Mouse (Mus musculus): ENCODE measurements at regions not wholly inside any gene's neighbourhood (a gene's known extent, or its start where the extent isn't known, plus 50 kb on each side); places are given as distances from the start of the nearest gene placed in this dataset.

DNA sequence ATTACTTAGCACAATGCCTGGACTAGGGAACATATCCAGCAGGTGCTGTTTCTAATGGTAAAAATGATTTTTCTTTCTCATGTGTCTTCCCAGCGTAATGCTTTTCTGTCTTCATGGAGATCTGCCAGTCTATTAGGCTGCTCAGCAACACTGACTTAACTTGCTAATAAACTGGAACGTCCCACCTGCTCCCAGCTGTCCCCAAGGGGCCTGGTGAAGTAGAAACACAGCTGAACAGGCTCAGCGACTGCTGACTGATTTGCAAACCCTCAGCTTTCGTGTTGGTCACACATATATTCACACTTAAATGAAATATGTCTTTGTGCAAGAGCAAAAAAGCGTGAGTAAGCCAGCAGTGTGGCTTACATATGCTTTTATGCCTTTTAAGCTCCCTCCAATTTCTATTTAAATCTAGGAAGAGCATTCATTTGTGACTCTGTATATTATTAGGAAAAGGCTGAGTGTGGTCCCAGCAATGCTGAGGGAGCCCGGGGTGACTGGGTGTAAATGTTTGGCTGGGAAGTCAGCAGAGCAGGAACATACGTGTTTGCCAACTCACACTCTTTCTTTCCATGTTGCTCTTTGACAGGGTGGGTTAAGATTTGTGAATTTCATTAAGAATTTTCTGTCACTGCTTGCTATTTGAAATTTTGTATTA lies 146.7 kb upstream of the Rgmb start:
- no peak for DNase-seq

DNA sequence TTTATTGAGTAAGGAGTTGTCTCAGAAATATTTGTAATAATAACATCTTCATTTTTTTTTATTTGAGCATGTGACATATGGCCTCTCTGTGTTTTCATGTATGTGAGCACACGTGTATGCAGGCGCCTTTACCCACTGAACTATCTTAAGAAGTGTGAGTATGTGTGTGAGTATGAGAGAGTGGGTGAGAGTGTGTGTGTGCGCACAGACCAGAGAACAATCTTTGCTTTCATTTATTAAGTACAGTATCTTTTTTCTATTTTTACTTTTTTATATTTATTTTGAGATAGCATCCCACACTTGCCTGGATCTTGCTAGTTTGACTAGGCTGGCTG lies 140.5 kb upstream of the Rgmb start:
- no peak for DNase-seq

DNA sequence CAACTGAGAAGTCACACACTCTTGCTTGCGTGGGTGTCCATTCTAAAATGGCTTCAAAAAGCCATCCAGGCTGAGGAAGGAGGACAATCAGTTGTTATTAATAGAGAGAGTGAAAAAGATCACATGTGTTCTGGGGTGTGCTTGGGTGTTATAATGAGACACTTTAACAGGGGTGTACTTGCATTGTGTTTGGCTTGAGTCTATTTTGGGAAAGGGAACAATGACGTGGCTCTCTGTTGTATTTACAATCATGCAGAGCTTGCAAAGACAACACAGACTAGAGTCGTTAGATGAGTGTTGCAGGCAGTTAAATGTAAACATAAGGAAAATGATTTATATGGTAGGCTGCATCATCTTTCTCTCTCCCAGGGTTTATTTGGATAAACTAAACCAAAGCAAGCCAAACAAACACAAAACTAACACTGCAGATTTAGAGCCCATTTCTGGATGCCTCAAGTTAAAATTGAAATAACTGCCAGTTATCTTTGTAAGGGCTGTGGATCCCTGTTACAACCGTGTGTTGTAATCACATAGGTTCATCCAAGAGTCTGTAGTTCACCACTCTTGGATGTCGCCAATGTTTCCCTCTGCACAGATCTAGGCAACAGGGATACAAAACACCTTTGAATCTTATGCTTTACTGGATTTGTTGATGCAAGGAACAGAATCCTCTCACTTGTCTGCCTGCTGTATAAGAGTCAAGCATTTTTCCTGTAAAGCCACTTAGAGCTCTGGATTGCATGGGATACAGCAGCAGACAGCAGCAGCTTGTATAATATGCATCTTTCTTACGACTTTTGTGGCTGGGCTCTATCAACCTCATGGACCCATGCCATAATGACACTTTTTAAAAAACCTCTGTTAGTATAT lies 139.9 kb upstream of the Rgmb start:
- DNase-seq: no peak

DNA sequence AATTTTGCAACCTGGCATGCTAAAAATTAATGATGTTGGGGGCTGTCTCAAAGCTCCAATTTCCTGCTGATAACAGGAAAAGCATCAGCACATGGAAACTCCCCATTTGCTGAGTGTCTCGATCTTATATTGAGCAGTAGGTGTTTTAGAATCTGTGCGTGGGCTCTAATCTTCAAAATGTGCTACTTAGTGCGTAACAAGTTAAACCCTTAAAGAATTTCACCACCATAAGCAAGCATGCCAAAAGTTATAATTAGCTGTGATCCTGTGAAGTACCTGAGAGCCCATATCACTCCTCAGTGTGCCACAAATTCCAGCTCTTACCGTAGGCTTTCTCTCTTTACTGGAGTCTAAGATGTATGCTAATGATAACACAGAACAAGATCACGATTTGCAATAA lies 137.5 kb upstream of the Rgmb start:
- DNase-seq: no peak

DNA sequence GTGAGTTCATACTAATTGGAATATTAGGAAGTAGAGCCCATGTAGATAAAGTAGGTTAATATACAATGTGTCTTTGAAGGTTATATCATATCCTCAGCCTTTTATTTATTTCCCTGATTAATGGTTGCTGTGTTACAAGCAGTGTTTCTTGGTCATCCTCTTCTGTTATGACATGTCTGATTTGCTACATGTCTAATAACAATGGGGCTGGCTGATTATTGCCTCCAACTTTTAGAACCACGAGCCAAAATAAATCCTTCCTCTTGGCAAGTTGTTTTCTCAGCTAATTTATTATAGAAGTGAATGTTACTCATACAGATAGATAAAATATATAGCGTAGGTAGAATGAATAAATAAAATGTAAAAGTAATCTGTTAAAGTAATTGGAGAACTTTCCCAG lies 124.8 kb upstream of the Rgmb start:
- DNase-seq: no peak

DNA sequence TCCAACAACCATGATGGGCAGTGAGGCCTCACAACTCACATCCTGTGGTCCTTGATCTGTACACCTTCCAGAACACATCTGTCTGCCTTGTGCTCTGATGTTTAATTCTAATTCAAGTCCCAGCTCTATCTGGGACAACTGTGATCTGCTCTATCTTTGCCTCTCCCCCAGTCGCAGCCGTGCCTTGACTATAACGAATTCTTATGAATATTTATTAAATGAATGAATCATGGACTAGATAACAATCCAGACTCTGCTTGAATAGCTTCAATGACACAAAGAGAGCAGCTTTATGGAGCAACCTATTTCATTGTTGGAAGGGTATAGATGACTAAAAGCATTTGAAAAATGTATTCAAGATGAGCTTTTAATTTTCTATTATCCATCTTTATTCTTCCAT lies 120.8 kb upstream of the Rgmb start:
- DNase-seq: no peak

DNA sequence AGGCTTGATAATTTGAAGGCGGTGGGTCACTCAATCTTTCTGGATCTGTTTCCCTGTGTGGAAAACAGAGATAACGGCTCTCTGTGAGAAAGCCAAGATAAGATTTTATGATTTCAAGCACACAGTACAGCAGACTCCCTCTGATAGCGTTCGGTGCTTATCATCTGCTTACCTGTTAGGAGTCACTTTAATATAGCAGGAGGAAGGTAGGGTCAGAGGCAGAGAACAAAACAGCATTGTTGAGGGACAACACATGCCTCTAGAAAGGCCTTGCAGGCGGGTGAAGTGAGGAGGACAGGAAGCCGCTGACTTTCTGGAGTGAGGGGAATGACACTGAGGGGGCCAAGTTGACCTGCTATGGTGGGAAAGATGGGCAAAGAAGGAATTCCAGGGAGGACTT lies 118.9 kb upstream of the Rgmb start:
- DNase-seq: no peak

DNA sequence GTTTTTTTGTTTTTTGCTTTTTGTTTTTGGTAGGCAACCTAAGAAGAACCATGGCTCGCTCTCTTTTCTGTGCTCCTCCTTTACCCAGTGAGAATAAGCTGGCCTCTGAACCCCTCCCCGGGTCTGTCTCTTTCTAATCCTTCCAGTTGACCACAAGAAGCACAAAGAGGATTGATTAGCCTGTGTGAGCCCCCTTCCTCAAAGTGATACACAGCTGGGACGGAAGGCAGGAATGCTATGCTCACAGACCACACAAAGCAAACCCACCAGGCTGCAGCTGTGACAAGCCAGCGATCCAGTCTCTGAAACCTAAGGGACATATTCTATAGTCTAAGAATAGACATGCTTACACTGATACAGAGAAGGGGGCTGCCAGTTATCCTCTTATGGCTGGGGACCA lies 111.5 kb upstream of the Rgmb start:
- DNase-seq: no peak

DNA sequence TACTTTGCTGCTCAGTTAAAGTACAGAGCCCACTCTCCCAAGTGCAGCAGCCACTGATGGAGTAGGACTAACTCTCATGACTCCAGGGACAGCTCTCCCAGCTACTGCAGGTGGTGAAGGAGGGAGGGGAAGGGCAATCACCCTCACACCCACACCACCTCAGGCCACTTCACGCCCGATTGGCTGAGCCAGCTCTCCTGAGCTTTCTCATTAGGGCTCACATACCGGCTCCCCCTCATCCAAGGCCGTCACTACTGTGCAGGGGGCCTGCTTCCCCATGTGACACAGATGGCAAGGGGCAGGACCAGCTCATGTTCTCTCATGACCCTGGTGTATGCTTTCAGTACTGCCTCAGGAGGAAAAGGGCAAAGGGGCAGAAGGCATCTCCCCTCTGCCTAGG lies 87.8 kb upstream of the Rgmb start:
- no peak for DNase-seq

DNA sequence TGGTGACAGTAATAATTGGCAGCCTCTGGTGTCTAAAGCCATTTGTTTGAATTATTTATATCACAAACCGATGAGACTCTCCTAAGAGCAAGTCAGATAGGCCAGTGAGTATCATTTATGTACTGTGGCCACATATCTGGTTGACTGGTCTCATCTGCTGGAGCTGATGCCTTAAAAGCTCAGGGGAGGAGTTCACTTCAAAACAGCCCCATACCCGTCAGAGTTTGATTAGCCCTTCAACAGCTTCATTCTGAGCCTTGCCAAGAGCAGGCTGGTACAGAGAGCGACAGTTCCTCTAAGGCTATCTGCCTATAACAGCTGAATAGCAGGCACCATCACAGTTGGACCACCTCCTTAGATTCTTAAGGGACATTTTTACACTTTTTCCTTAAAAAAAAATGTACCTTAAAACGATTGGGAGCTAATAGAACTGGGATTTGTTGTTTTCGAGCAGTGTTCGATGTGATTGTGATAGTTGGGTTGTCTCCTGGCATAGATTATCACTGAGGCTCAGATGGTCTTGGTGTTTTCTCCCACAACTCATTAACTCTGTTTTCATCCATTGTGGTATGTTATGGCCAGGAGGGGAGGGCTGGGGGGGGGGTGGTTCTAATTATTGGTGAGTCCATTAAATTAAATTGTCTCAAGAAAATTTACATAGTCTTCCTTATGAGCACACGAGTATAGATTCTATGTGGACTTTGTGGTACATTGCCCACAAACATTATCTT lies 68.0 kb upstream of the Rgmb start:
- DNase-seq: no peak

DNA sequence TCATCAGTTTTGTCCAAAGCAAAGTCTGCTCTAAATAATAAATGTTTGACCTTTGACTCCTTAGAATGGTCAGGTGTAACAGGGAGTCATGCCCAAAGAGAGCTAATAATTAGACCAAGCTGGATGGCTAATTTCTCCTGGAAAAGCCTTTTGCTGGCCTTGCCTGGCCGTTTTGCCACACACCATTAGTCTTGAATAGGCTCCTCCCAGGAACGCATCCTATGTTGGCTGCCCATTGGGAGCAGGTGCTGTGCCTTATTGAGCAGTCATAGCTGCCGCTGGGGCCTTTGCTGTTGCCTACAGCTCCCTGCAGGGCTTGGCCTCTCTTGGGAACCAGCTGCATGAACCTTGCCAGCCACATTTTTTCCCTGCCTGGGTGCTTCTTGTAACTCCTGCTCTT lies 65.1 kb upstream of the Rgmb start:
- no peak for DNase-seq

DNA sequence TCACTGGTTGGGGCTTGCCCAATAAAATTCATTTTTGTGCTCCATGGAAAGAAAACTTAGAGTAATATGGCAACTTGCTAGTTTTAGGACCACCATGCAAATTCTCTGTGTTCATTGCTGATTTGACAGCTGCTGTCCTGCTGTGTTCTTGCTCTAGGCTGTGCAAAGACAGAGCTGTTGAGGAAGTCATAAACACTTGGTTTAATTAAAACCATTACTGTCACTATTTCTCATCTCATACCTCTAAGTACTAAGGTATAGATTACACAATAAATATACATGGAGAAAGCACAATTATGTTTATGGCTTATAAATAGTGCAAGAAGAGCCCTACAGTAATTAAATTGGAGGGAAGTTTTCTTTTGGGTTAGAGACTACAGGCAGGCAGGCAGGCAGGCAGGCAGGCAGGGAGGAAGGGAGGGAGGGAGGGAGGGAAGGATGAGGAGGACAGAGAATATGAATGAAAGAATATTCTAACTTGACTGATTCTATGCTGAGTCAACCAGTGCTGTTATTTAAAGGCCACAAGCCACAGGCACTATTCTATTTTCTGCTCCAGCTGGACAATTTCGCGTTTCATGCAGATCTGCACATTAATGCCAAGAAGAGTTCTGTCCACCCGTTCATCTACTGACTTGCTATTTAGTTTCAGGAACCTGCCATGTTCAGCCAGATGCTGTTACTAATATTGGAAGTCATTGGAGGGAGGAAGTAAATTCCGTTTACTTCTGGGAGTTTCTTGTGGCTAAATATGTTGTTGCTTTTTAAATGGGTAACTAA lies 61.2 kb upstream of the Rgmb start:
- no peak for DNase-seq

DNA sequence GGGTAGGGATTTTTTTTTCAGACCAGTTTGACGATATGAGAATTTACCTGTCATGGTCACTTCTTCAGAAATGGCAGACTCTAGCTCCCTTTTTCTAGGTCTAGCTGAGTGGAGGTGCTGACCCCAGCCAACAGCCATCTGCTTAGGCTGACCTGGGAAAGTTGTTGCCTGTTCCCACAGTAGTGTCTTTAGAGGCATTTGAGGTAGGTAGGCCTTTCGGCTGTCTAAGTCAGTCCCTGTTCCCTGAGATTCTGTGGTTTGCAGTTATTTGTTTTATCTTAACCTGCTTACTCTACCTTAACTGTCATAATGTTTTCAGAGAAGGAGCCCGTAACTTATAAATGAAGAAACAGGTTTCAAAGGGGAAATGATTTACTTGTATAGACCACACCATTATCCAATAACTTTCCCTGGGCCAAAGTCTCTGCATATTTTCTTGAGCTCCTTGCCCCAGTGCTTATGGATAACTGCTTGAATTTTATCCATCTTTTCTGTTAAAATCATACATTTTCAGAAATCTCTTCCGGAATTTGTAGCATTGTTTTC lies 59.8 kb upstream of the Rgmb start:
- no peak for DNase-seq

DNA sequence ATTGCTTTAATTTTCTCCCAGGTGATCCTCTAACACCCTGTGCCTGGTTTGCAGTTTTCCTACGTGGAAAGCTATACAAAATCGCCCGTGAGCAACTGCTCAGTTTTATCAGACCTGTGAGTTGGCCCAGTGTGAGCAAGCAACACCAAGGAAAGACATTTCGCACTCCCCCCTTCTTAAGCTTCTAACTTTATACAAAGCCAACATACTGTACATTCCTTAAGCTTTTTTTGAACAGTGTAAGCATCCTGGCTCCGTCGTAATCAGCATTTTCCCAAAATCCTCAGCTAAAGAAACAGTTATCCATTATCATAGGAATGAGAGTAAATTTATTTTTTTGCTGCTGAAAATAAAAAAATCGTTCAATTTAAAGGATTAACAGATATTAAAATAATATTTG lies 52.0 kb upstream of the Rgmb start:
- no peak for DNase-seq

DNA sequence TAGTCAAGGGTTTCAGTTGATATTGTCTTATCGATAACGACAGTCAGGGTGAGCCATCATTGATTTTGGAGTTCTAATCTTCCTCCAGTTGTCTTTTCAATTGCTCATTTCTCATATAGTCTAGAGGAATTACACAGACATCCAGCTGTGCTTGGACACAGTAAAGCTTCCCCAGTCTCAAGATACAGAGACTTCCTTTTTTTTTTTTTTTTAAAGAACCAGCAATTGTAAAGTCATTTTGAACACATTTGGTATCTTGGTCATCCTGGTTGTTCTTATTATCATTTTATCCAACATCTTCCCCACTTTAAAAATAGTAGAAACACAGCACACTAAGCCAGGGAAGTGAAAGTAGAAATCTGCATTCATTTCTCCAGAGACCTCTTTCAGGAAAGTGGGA lies 51.4 kb upstream of the Rgmb start:
- DNase-seq: no peak
